Mouse (Mus musculus): Measurements from ENCODE around the gene Smg6. TPM values are rescaled to one million over a fixed set of nuclear protein-coding genes. Genes with fewer than 3 reads are reported as not detected.

Gene Smg6
- polyA plus RNA-seq, 1 experiment from 2014 or later, result 11.9 TPM

- Histone ChIP-seq H3K4me2 (ENCODE audit: low read length) (no peak overlapping the region), H3K27me3 (ENCODE audit: insufficient read depth, low read length) (no peaks in the 10 kb centered on the region), H3K4me3 (replicated peaks; ENCODE audit: low read depth, low read length) (no peak overlapping the region), H3K27ac (no peak overlapping the region), H3K9me3 (replicated peaks; ENCODE audit: low read length) (no peaks in the 10 kb centered on the region), H3K36me3 (ENCODE audit: insufficient read depth, low read length) (no peaks in the 10 kb centered on the region), H3K9ac (ENCODE audit: low read depth, low read length) (no peak overlapping the region), H3K4me1 (replicated peaks; ENCODE audit: insufficient read depth, low read length) (peaks cover 7% of the 10 kb centered on the region; the same call in 1 of the 2 replicates)
- TF ChIP-seq CTCF (IDR thresholded peaks at IDR 0.05; ENCODE audit: low read depth), result no peak
- ATAC-seq (replicated peaks; ENCODE audit: low FRiP score, low read depth) (no peak), DNase-seq (ENCODE audit: low spot score) (no peak)
- 83% methylated on average over 2 of the region's 2 CpGs for WGBS
Observed at GRCm38 (mm10) chr11:75027616-75028015, 102.0 kb downstream of the Smg6 start.

DNA sequence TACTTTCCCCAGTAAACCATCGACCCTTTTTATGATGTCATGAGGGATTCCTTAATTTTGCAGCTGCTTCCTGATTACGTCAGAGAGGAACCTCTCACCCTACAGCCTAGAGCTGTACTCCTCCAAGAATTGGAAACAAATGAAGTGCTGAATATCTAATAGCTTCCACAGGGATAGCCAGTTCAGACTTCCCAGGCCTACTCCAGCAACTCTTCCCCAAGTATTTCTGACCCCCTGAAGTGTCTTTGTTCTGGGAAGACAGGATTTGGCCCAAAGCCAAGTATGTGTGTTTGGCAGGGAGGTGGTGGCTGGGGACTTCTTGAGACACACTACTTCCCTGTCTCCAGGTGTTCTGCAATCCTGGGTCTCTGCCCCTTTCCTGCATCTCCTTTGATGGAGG lies 105.6 kb downstream of the Smg6 start:
- no peak overlapping the region for H3K9ac ChIP-seq (ENCODE audit: low read depth, low read length)
- WGBS, result 44% methylated on average over 2 of the region's 2 CpGs
- H3K4me3 ChIP-seq (replicated peaks; ENCODE audit: low read depth, low read length), result no peak overlapping the region
- no peaks in the 10 kb centered on the region for H3K9me3 ChIP-seq (replicated peaks; ENCODE audit: low read length)
- no peak overlapping the region for H3K27ac ChIP-seq
- TF ChIP-seq CTCF (IDR thresholded peaks at IDR 0.05; ENCODE audit: low read depth), result no peak
- no peak overlapping the region for H3K4me2 ChIP-seq (ENCODE audit: low read length)
- DNase-seq (ENCODE audit: low spot score) (no peak), ATAC-seq (replicated peaks; ENCODE audit: low FRiP score, low read depth) (no peak)
- H3K4me1 ChIP-seq (replicated peaks; ENCODE audit: insufficient read depth, low read length), result peaks cover 7% of the 10 kb centered on the region; the same call in 1 of the 2 replicates
- H3K27me3 ChIP-seq (ENCODE audit: insufficient read depth, low read length), result no peaks in the 10 kb centered on the region
- H3K36me3 ChIP-seq (ENCODE audit: insufficient read depth, low read length), result no peaks in the 10 kb centered on the region

DNA sequence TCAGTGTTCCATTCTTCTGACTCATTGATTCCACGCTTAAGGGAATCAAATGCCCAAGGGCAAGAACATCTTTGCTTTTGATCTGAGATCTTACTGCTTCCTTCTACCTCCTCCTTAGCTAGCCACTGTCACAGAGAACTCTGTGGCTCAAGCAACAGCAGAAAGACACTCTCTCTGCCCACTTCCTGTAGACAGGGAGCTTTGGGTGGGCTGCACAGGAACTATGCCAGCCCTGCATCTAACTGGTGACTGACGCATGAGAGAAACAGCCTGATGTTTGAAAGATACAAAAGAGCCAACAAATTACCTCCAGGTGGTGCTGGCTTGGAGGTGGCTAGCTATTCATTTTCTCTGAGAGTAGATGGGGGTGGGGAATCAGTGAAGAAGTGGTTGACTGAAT lies 107.3 kb downstream of the Smg6 start:
- Histone ChIP-seq H3K4me2 (ENCODE audit: low read length) (no peak overlapping the region), H3K27ac (no peak overlapping the region), H3K36me3 (ENCODE audit: insufficient read depth, low read length) (no peaks in the 10 kb centered on the region), H3K27me3 (ENCODE audit: insufficient read depth, low read length) (no peaks in the 10 kb centered on the region), H3K4me3 (replicated peaks; ENCODE audit: low read depth, low read length) (no peak overlapping the region), H3K9me3 (replicated peaks; ENCODE audit: low read length) (no peaks in the 10 kb centered on the region), H3K4me1 (replicated peaks; ENCODE audit: insufficient read depth, low read length) (peaks cover 7% of the 10 kb centered on the region; the same call in 1 of the 2 replicates), H3K9ac (ENCODE audit: low read depth, low read length) (no peak overlapping the region)
- DNase-seq (ENCODE audit: low spot score), result no peak
- WGBS, result 84% methylated on average over 2 of the region's 2 CpGs
- no peak for TF ChIP-seq CTCF (IDR thresholded peaks at IDR 0.05; ENCODE audit: low read depth)
- ATAC-seq (replicated peaks; ENCODE audit: low FRiP score, low read depth), result no peak

GRCm38 (mm10) chr11:75033581-75034067 lies 108.0 kb downstream of the Smg6 start:
- Histone ChIP-seq H3K4me1 (replicated peaks; ENCODE audit: insufficient read depth, low read length) (peaks cover 7% of the 10 kb centered on the region; the same call in 1 of the 2 replicates), H3K4me3 (replicated peaks; ENCODE audit: low read depth, low read length) (no peak overlapping the region), H3K9me3 (replicated peaks; ENCODE audit: low read length) (no peaks in the 10 kb centered on the region), H3K27ac (0 out of 2 replicates have a peak overlapping the region, but pooled peaks have one; percentile 47), H3K9ac (ENCODE audit: low read depth, low read length) (no peak overlapping the region), H3K27me3 (ENCODE audit: insufficient read depth, low read length) (no peaks in the 10 kb centered on the region), H3K4me2 (ENCODE audit: low read length) (no peak overlapping the region), H3K36me3 (ENCODE audit: insufficient read depth, low read length) (no peaks in the 10 kb centered on the region)
- WGBS, result 56% methylated on average over 5 of the region's 5 CpGs
- DNase-seq (ENCODE audit: low spot score), result peak; percentile 69
- ATAC-seq (replicated peaks; ENCODE audit: low FRiP score, low read depth), result no peak
- no peak for TF ChIP-seq CTCF (IDR thresholded peaks at IDR 0.05; ENCODE audit: low read depth)

DNA sequence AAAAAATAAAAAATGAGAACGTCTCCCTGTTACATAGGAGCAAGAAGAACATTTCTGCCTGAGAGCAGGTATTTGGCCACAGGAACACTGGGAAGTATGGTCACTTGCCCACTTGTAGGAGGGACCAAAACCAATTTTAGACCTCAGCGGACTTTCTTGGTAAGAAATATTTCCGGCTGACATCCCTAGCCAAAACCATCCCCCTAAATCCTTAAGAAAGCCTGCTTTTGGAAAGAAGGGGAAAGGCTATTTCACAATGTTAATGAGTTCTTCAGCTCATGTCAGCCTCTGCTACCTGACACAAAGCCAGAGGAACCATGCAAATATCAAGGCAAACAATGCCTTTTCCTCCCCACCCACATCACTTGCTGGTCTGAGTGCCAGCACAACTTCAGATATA lies 108.5 kb downstream of the Smg6 start:
- H3K4me3 ChIP-seq (replicated peaks; ENCODE audit: low read depth, low read length), result no peak overlapping the region
- ATAC-seq (replicated peaks; ENCODE audit: low FRiP score, low read depth) (no peak), DNase-seq (ENCODE audit: low spot score) (no peak)
- peaks cover 7% of the 10 kb centered on the region; the same call in 1 of the 2 replicates for H3K4me1 ChIP-seq (replicated peaks; ENCODE audit: insufficient read depth, low read length)
- WGBS, result 52% methylated on average over 3 of the region's 3 CpGs
- no peaks in the 10 kb centered on the region for H3K36me3 ChIP-seq (ENCODE audit: insufficient read depth, low read length)
- TF ChIP-seq CTCF (IDR thresholded peaks at IDR 0.05; ENCODE audit: low read depth), result no peak
- H3K4me2 ChIP-seq (ENCODE audit: low read length), result no peak overlapping the region
- H3K27ac ChIP-seq, result peak overlapping the region; percentile 47; the same call in 1 of the 2 replicates
- no peaks in the 10 kb centered on the region for H3K27me3 ChIP-seq (ENCODE audit: insufficient read depth, low read length)
- H3K9ac ChIP-seq (ENCODE audit: low read depth, low read length), result no peak overlapping the region
- H3K9me3 ChIP-seq (replicated peaks; ENCODE audit: low read length), result no peaks in the 10 kb centered on the region

GRCm38 (mm10) chr11:75044333-75044732 lies 118.7 kb downstream of the Smg6 start:
- Histone ChIP-seq H3K9ac (ENCODE audit: low read depth, low read length) (no peak overlapping the region), H3K4me3 (replicated peaks; ENCODE audit: low read depth, low read length) (no peak overlapping the region), H3K9me3 (replicated peaks; ENCODE audit: low read length) (no peaks in the 10 kb centered on the region), H3K27ac (peak overlapping the region; percentile 33), H3K27me3 (ENCODE audit: insufficient read depth, low read length) (no peaks in the 10 kb centered on the region), H3K36me3 (ENCODE audit: insufficient read depth, low read length) (0 out of 2 replicates have a peak, but pooled peaks cover 2% of the 10 kb centered on the region), H3K4me2 (ENCODE audit: low read length) (no peak overlapping the region), H3K4me1 (replicated peaks; ENCODE audit: insufficient read depth, low read length) (peaks cover 28% of the 10 kb centered on the region)
- ATAC-seq (replicated peaks; ENCODE audit: low FRiP score, low read depth), result no peak
- 60% methylated on average over 3 of the region's 3 CpGs for WGBS
- no peak for TF ChIP-seq CTCF (IDR thresholded peaks at IDR 0.05; ENCODE audit: low read depth)
- DNase-seq (ENCODE audit: low spot score), result peak; percentile 62

- H3K4me1 ChIP-seq (replicated peaks; ENCODE audit: insufficient read depth, low read length), result peaks cover 42% of the 10 kb centered on the region
Observed at GRCm38 (mm10) chr11:75045822-75046221, 120.2 kb downstream of the Smg6 start.

More at GRCm38 (mm10) chr11:75045822-75046221, 120.2 kb downstream of the Smg6 start:
- no peak overlapping the region for H3K9ac ChIP-seq (ENCODE audit: low read depth, low read length)
- no peak for TF ChIP-seq CTCF (IDR thresholded peaks at IDR 0.05; ENCODE audit: low read depth)
- H3K36me3 ChIP-seq (ENCODE audit: insufficient read depth, low read length), result 0 out of 2 replicates have a peak, but pooled peaks cover 2% of the 10 kb centered on the region
- 0 out of 2 replicates have a peak overlapping the region, but pooled peaks have one; percentile 13 for H3K27ac ChIP-seq
- ATAC-seq (replicated peaks; ENCODE audit: low FRiP score, low read depth), result no peak
- no peaks in the 10 kb centered on the region for H3K9me3 ChIP-seq (replicated peaks; ENCODE audit: low read length)
- H3K4me3 ChIP-seq (replicated peaks; ENCODE audit: low read depth, low read length), result no peak overlapping the region
- no peak overlapping the region for H3K4me2 ChIP-seq (ENCODE audit: low read length)
- no peaks in the 10 kb centered on the region for H3K27me3 ChIP-seq (ENCODE audit: insufficient read depth, low read length)
- WGBS, result 73% methylated on average over 4 of the region's 4 CpGs
- no peak for DNase-seq (ENCODE audit: low spot score)
